Mouse (Mus musculus): ENCODE results near the gene Nlrp9b. TPM values are rescaled to one million over a fixed set of nuclear protein-coding genes. Genes with fewer than 3 reads are reported as not detected.
"Not testable (repeated sequence)": the region's sequence is repeated elsewhere in the genome, so short reads cannot be mapped to it uniquely, and the experiment has no call there.

Gene Nlrp9b
- polyA plus RNA-seq, 1 experiment from 2014 or later = not detected

DNA sequence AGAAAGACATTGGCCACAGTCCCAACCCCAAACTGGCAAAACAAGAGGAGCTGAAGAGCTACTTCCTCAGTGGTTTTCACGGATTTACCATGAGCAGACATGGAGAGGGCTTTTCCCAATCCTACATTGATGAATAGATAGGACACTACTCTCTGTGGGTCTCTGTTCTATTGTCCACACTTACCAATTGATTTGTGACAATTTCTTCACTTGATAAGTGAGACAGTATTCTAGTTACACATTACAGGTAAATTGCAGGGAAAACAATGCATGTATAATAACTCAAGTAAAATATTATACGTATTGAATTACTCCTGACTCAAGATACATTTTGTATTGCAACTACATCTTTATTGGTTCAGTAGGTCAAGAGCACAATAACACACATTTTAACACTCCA, 131.2 kb downstream of the Nlrp9b start, which contains the start of gene Gm16442:
Gene Gm16442, minus strand, starts transcription at position 101 of the 400 bp plus-strand sequence.
- not testable (repeated sequence) for DNase-seq (ENCODE audit: low spot score)

Other genes with a start within 250 kb of the Nlrp9b start
- gene Nectin2, start 241.0 kb upstream of the Nlrp9b start, polyA plus RNA-seq (2015; fragmentation: Nextera tagmentation; extraction: Ambion mirVana) = 7.0 and 7.1 TPM in 2 replicates
- gene Bcam, start 220.4 kb upstream of the Nlrp9b start, polyA plus RNA-seq (2015; fragmentation: Nextera tagmentation; extraction: Ambion mirVana) = 29.7 and 30.9 TPM in 2 replicates
- 2.6 and 4.2 TPM in 2 replicates for gene Cblc, start 194.7 kb upstream of the Nlrp9b start, polyA plus RNA-seq (2015; fragmentation: Nextera tagmentation; extraction: Ambion mirVana)
- gene Bcl3, start 168.7 kb upstream of the Nlrp9b start, polyA plus RNA-seq (2015; fragmentation: Nextera tagmentation; extraction: Ambion mirVana) = 9.5 and 13.1 TPM in 2 replicates
- not detected in 2 replicates for gene Gm19345, start 139.5 kb upstream of the Nlrp9b start, polyA plus RNA-seq (2015; fragmentation: Nextera tagmentation; extraction: Ambion mirVana)
- gene Ceacam16, start 130.2 kb upstream of the Nlrp9b start, polyA plus RNA-seq (2015; fragmentation: Nextera tagmentation; extraction: Ambion mirVana) = 0.46 and 0.59 TPM in 2 replicates
- 0.10 and 0.14 TPM in 2 replicates for gene Ceacam19, start 103.5 kb upstream of the Nlrp9b start, polyA plus RNA-seq (2015; fragmentation: Nextera tagmentation; extraction: Ambion mirVana)
- 33.7 and 52.4 TPM in 2 replicates for gene Pvr, start 70.3 kb upstream of the Nlrp9b start, polyA plus RNA-seq (2015; fragmentation: Nextera tagmentation; extraction: Ambion mirVana)
- 14.8 and 15.5 TPM in 2 replicates for gene Igsf23, start 40.7 kb upstream of the Nlrp9b start, polyA plus RNA-seq (2015; fragmentation: Nextera tagmentation; extraction: Ambion mirVana)
- gene Ceacam20, start 26.1 kb upstream of the Nlrp9b start, polyA plus RNA-seq (2015; fragmentation: Nextera tagmentation; extraction: Ambion mirVana) = 0.06 TPM in 1 of 2 replicates, not detected in the other
- not detected in 2 replicates for gene Vmn1r91, start 108.2 kb downstream of the Nlrp9b start, polyA plus RNA-seq (2015; fragmentation: Nextera tagmentation; extraction: Ambion mirVana)
- gene Gm16442, start 131.1 kb downstream of the Nlrp9b start, polyA plus RNA-seq (2015; fragmentation: Nextera tagmentation; extraction: Ambion mirVana) = not detected in 2 replicates
- not detected in 2 replicates for gene Vmn1r93, start 147.6 kb downstream of the Nlrp9b start, polyA plus RNA-seq (2015; fragmentation: Nextera tagmentation; extraction: Ambion mirVana)
- not detected in 2 replicates for gene Vmn1r94, start 176.9 kb downstream of the Nlrp9b start, polyA plus RNA-seq (2015; fragmentation: Nextera tagmentation; extraction: Ambion mirVana)
- gene Vmn1r95, start 202.2 kb downstream of the Nlrp9b start, polyA plus RNA-seq (2015; fragmentation: Nextera tagmentation; extraction: Ambion mirVana) = not detected in 2 replicates
- not detected in 2 replicates for gene Gm6164, start 214.1 kb downstream of the Nlrp9b start, polyA plus RNA-seq (2015; fragmentation: Nextera tagmentation; extraction: Ambion mirVana)
- not detected in 2 replicates for gene Gm4498, start 242.4 kb downstream of the Nlrp9b start, polyA plus RNA-seq (2015; fragmentation: Nextera tagmentation; extraction: Ambion mirVana)